8 mouse cellular contexts compared by ENCODE assay signal in genomic region chr10:127090560-127091411, GRCm38 (mm10). TPM values are rescaled to one million over a fixed set of nuclear protein-coding genes. Genes with fewer than 3 reads are reported as not detected.
DNase-seq lines count a peak whose midpoint lies in the region; ATAC-seq and TF ChIP-seq lines count a peak whose summit lies in the region.

No protein-coding gene starts in this region.

- TF ChIP-seq POLR2A in thymus, adult 2 months (IDR thresholded peaks at IDR 0.05; ENCODE audit: control insufficient read depth, extremely low read depth, insufficient read depth, low read length, poor library complexity) = no peak

- ATAC-seq in heart, embryonic 12.5 days (ENCODE audit: insufficient number of reproducible peaks, low FRiP score) = no peak
- ATAC-seq in kidney, embryonic 15.5 days (replicated peaks; ENCODE audit: low FRiP score) = 0 out of 2 replicates have a peak, but pooled peaks have one; percentile 29
- ATAC-seq in erythroblast, adult 5-6 weeks (replicated peaks; ENCODE audit: low FRiP score, poor library complexity, severe bottlenecking) = no peak

- H3K9ac ChIP-seq in heart, embryonic 12.5 days = no peak overlapping the region
- H3K9ac ChIP-seq in kidney, embryonic 15.5 days = no peak overlapping the region

- H3K9me3 ChIP-seq in heart, embryonic 12.5 days (replicated peaks) = no peaks in the 10 kb centered on the region
- H3K9me3 ChIP-seq in kidney, embryonic 15.5 days (replicated peaks) = no peaks in the 10 kb centered on the region

- H3K36me3 ChIP-seq in heart, embryonic 12.5 days = peaks cover 4% of the 10 kb centered on the region; the same call in 1 of the 2 replicates
- H3K36me3 ChIP-seq in kidney, embryonic 15.5 days = peaks cover 8% of the 10 kb centered on the region
- peaks cover 50% of the 10 kb centered on the region for H3K36me3 ChIP-seq in thymus, adult 2 months (ENCODE audit: control insufficient read depth, insufficient read depth, low read length)

- peak; percentile 59 to 73 for DNase-seq in layer of hippocampus, postnatal 10 days (ENCODE audit: low spot score in 2 of 2)
- DNase-seq in layer of hippocampus, adult 9-10 months (ENCODE audit: low spot score) = no peak
- DNase-seq in brain, adult 2 months (ENCODE audit: low read depth, low spot score) = peak; percentile 76
- DNase-seq in lung, postnatal 36 days = peak; percentile 70
- no peak for DNase-seq in thymus, adult 2 months

- H3K4me2 ChIP-seq in heart, embryonic 12.5 days = peak overlapping the region; percentile 26
- H3K4me2 ChIP-seq in kidney, embryonic 15.5 days = peak overlapping the region; percentile 51

- peaks cover 77% of the 10 kb centered on the region for H3K27me3 ChIP-seq in heart, embryonic 12.5 days (replicated peaks)
- peaks cover 77% of the 10 kb centered on the region for H3K27me3 ChIP-seq in kidney, embryonic 15.5 days
- no peaks in the 10 kb centered on the region for H3K27me3 ChIP-seq in thymus, adult 2 months (ENCODE audit: control insufficient read depth, insufficient read depth, low read length)

- peaks cover 21% of the 10 kb centered on the region for H3K4me1 ChIP-seq in heart, embryonic 12.5 days (replicated peaks)
- peaks cover 23% of the 10 kb centered on the region for H3K4me1 ChIP-seq in kidney, embryonic 15.5 days
- H3K4me1 ChIP-seq in thymus, adult 2 months (replicated peaks; ENCODE audit: control insufficient read depth, insufficient read depth, low read length) = no peaks in the 10 kb centered on the region

- TF ChIP-seq CTCF in thymus, adult 2 months (IDR thresholded peaks at IDR 0.05; ENCODE audit: borderline replicate concordance, control insufficient read depth, extremely low read depth, insufficient read depth, low read length, poor library complexity) = no peak

- peak overlapping the region; percentile 27 for H3K4me3 ChIP-seq in heart, embryonic 12.5 days
- peak overlapping the region; percentile 26 for H3K4me3 ChIP-seq in kidney, embryonic 15.5 days (replicated peaks)
- H3K4me3 ChIP-seq in thymus, adult 2 months (ENCODE audit: control insufficient read depth, insufficient read depth, low read length) = no peak overlapping the region

- 11% methylated on average over 57 of the region's 57 CpGs for WGBS in heart, embryonic 12.5 days
- WGBS in kidney, embryonic 15.5 days = 8% methylated on average over 57 of the region's 57 CpGs
- 90% methylated on average over 57 of the region's 57 CpGs for WGBS in thymus, adult 2 months

- no peak overlapping the region for H3K27ac ChIP-seq in heart, embryonic 12.5 days (ENCODE audit: poor library complexity, severe bottlenecking)
- no peak overlapping the region for H3K27ac ChIP-seq in kidney, embryonic 15.5 days
- H3K27ac ChIP-seq in thymus, adult 2 months (ENCODE audit: control insufficient read depth, insufficient read depth, low read length) = no peak overlapping the region

RNA-seq across cellular contexts. Expression of gene Agap2, which starts 15.7 kb away (rescaled TPM):
- total RNA-seq in layer of hippocampus, postnatal 10 days (2021) = 100 to 1,000 TPM; 542 to 553 TPM
- 0.03 TPM in 1 of 2 replicates, not detected in the other for polyA plus RNA-seq in heart, embryonic 12.5 days (2016; fragmentation: Nextera tagmentation; extraction: Ambion mirVana)
- polyA plus RNA-seq in kidney, embryonic 15.5 days (2015; fragmentation: Nextera tagmentation; extraction: Ambion mirVana) = 0.04 and 0.42 TPM in 2 replicates
- total RNA-seq in erythroblast, adult 5-6 weeks (2015; ENCODE audit: low replicate concordance) = 1.9 and 6.5 TPM in 2 replicates
- 2.0 and 4.0 TPM in 2 replicates for total RNA-seq in erythroblast, adult 5-6 weeks (2017; ENCODE audit: low replicate concordance)
- polyA plus RNA-seq in thymus, adult 2 months (2012; rRNA removed) = 123 and 149 TPM in 2 replicates

RNA-seq across cellular contexts. Expression of gene Tspan31, which starts 20.7 kb away (rescaled TPM):
- total RNA-seq in layer of hippocampus, postnatal 10 days (2021) = 10 to 100 TPM; 59.9 to 63.4 TPM
- 119 and 124 TPM in 2 replicates for polyA plus RNA-seq in heart, embryonic 12.5 days (2016; fragmentation: Nextera tagmentation; extraction: Ambion mirVana)
- 185 and 189 TPM in 2 replicates for polyA plus RNA-seq in kidney, embryonic 15.5 days (2015; fragmentation: Nextera tagmentation; extraction: Ambion mirVana)
- 25.3 and 30.4 TPM in 2 replicates for total RNA-seq in erythroblast, adult 5-6 weeks (2015; ENCODE audit: low replicate concordance)
- 8.6 and 19.0 TPM in 2 replicates for total RNA-seq in erythroblast, adult 5-6 weeks (2017; ENCODE audit: low replicate concordance)
- polyA plus RNA-seq in thymus, adult 2 months (2012; rRNA removed) = 39.5 and 45.2 TPM in 2 replicates

RNA-seq across cellular contexts. Expression of gene Cdk4, which starts 27.5 kb away (rescaled TPM):
- total RNA-seq in layer of hippocampus, postnatal 10 days (2021) = 100 to 1,000 TPM; 157 to 178 TPM
- polyA plus RNA-seq in heart, embryonic 12.5 days (2016; fragmentation: Nextera tagmentation; extraction: Ambion mirVana) = 1,080 and 1,140 TPM in 2 replicates
- 1,852 and 1,884 TPM in 2 replicates for polyA plus RNA-seq in kidney, embryonic 15.5 days (2015; fragmentation: Nextera tagmentation; extraction: Ambion mirVana)
- total RNA-seq in erythroblast, adult 5-6 weeks (2015; ENCODE audit: low replicate concordance) = 83.0 and 90.1 TPM in 2 replicates
- 43.8 and 71.5 TPM in 2 replicates for total RNA-seq in erythroblast, adult 5-6 weeks (2017; ENCODE audit: low replicate concordance)
- polyA plus RNA-seq in thymus, adult 2 months (2012; rRNA removed) = 375 and 384 TPM in 2 replicates

RNA-seq across cellular contexts. Expression of gene Os9, which starts 30.1 kb away (rescaled TPM):
- 10 to 100 TPM; 94.3 to 98.3 TPM for total RNA-seq in layer of hippocampus, postnatal 10 days (2021)
- 52.2 and 52.4 TPM in 2 replicates for polyA plus RNA-seq in heart, embryonic 12.5 days (2016; fragmentation: Nextera tagmentation; extraction: Ambion mirVana)
- 88.1 and 94.0 TPM in 2 replicates for polyA plus RNA-seq in kidney, embryonic 15.5 days (2015; fragmentation: Nextera tagmentation; extraction: Ambion mirVana)
- total RNA-seq in erythroblast, adult 5-6 weeks (2015; ENCODE audit: low replicate concordance) = 15.0 and 17.1 TPM in 2 replicates
- total RNA-seq in erythroblast, adult 5-6 weeks (2017; ENCODE audit: low replicate concordance) = 59.5 and 60.7 TPM in 2 replicates
- 97.0 and 106 TPM in 2 replicates for polyA plus RNA-seq in thymus, adult 2 months (2012; rRNA removed)

RNA-seq across cellular contexts. Expression of gene March9, which starts 30.8 kb away (rescaled TPM):
- total RNA-seq in layer of hippocampus, postnatal 10 days (2021) = 10 to 100 TPM; 48.6 to 48.9 TPM
- polyA plus RNA-seq in heart, embryonic 12.5 days (2016; fragmentation: Nextera tagmentation; extraction: Ambion mirVana) = 0.10 and 0.28 TPM in 2 replicates
- 1.1 and 1.4 TPM in 2 replicates for polyA plus RNA-seq in kidney, embryonic 15.5 days (2015; fragmentation: Nextera tagmentation; extraction: Ambion mirVana)
- total RNA-seq in erythroblast, adult 5-6 weeks (2015; ENCODE audit: low replicate concordance) = not detected in 2 replicates
- not detected in 2 replicates for total RNA-seq in erythroblast, adult 5-6 weeks (2017; ENCODE audit: low replicate concordance)
- 4.4 and 5.4 TPM in 2 replicates for polyA plus RNA-seq in thymus, adult 2 months (2012; rRNA removed)

Comparison
In these comparisons a context has a peak if more than half of its experiments do, and no peak if none do; other contexts are left out.
1. DNase-seq: peak in layer of hippocampus, postnatal 10 days (2 of 2), brain, adult 2 months (single experiment) and lung, postnatal 36 days (single experiment); none in layer of hippocampus, adult 9-10 months (single experiment) and thymus, adult 2 months (single experiment).
2. RNA of gene Agap2, which starts 15.7 kb away (polyA plus RNA-seq): 123 to 149 TPM in thymus, adult 2 months; 0.04 to 0.42 TPM in kidney, embryonic 15.5 days and 0.03 TPM in heart, embryonic 12.5 days; every median in the first group is over 10 times any median in the second.